Mouse (Mus musculus) CH12.LX (cell line): Measurements from ENCODE around the gene Sfxn1.

Experiments used
- CHD1 ChIP-seq: IDR thresholded peaks from 2 replicates; pipeline ENCODE4 v1.6.1; 2012; ENCODE audit warnings: low read depth, low read length, improper control_type of control experiment, inconsistent platforms
- CTCF ChIP-seq, 2 experiments: IDR thresholded peaks in 1 of 2; conservative IDR thresholded peaks in 1 of 2; 2 replicates each; pipeline ENCODE4 v1.5.1; 2011 to 2012; ENCODE audit warnings: low read depth in 2 of 2, low read length in 2 of 2, improper control_type of control experiment in 1 of 2, inconsistent platforms in 1 of 2, mild to moderate bottlenecking in 1 of 2, moderate library complexity in 1 of 2
- ETS1 ChIP-seq: conservative IDR thresholded peaks from 2 replicates; pipeline ENCODE4 v1.6.1; 2012; ENCODE audit warnings: low read depth, mild to moderate bottlenecking, inconsistent platforms, low read length, improper control_type of control experiment, moderate library complexity
- GABPA ChIP-seq: IDR thresholded peaks from 2 replicates; pipeline ENCODE4 v1.6.1; 2012; ENCODE audit warnings: low read depth, low read length, improper control_type of control experiment, inconsistent platforms; ENCODE audit not compliant: insufficient replicate concordance
- IRF4 ChIP-seq: IDR thresholded peaks from 2 replicates; pipeline ENCODE4 v1.6.1; 2014; ENCODE audit warnings: low read depth, mild to moderate bottlenecking, inconsistent platforms, low read length, improper control_type of control experiment
- MEF2A ChIP-seq: IDR thresholded peaks from 2 replicates; pipeline ENCODE4 v1.6.1; 2014; ENCODE audit warnings: low read depth, mild to moderate bottlenecking, inconsistent platforms, low read length, improper control_type of control experiment, borderline replicate concordance
- MYC ChIP-seq: IDR thresholded peaks from 2 replicates; pipeline ENCODE4 v1.6.1; 2011; ENCODE audit warnings: low read depth, mild to moderate bottlenecking, improper control_type of control experiment, low read length
- POLR2A ChIP-seq: IDR thresholded peaks from 2 replicates; pipeline ENCODE4 v1.6.1; 2011; ENCODE audit warnings: low read depth, mild to moderate bottlenecking, improper control_type of control experiment, low read length
- RAD21 ChIP-seq: IDR thresholded peaks from 2 replicates; pipeline ENCODE4 v1.6.1; 2011; ENCODE audit warnings: low read depth, mild to moderate bottlenecking, low read length, improper control_type of control experiment, moderate library complexity
- TBP ChIP-seq: conservative IDR thresholded peaks from 2 replicates; pipeline ENCODE4 v1.6.1; 2011; ENCODE audit warnings: low read depth, low read length, improper control_type of control experiment

GRCm38 (mm10) chr13:54023311-54023710, 48.4 kb upstream of the Sfxn1 start:
- no peak for TF ChIP-seq GABPA
- TF ChIP-seq CTCF (conservative IDR thresholded peaks at IDR 0.05 in 1 of 2, IDR thresholded peaks at IDR 0.05 in 1 of 2; ENCODE audit: low read depth in 2 of 2, low read length in 2 of 2), result no peak
- no peak for TF ChIP-seq MEF2A
- TF ChIP-seq POLR2A, result no peak
- TF ChIP-seq MYC, result no peak
- no peak for TF ChIP-seq CHD1
- TF ChIP-seq IRF4, result no peak
- TF ChIP-seq RAD21, result no peak
- no peak for TF ChIP-seq ETS1
- no peak for TF ChIP-seq TBP
